Mouse (Mus musculus) 3134 (cell line): ENCODE results near the gene Zswim8.
A peak's percentile ranks its signal among the peaks of the same experiment; 100 is the strongest.

Experiments
- DNase-seq: peaks from one replicate; pipeline ENCODE4 v3.0.0-alpha.2; 2011; ENCODE audit warnings: low spot score; ENCODE audit not compliant: insufficient read length; ENCODE audit errors: extremely low read depth

Zswim8 gene

GRCm38 (mm10) chr14:20707201-20708190 is at the start of gene Zswim8:
TSS of gene Zswim8 (plus strand) at chr14:20707552.
- DNase-seq = peak; percentile 89

- no peak for DNase-seq
Observed at GRCm38 (mm10) chr14:20658326-20658725, 49.0 kb upstream of the Zswim8 start.

- no peak for DNase-seq
Observed at GRCm38 (mm10) chr14:20658902-20659301, 48.5 kb upstream of the Zswim8 start.

- DNase-seq = no peak
Observed at GRCm38 (mm10) chr14:20659687-20660086, 47.7 kb upstream of the Zswim8 start.

GRCm38 (mm10) chr14:20660827-20661660 is 46.3 kb upstream of the Zswim8 start:
- DNase-seq = peak; percentile 88

GRCm38 (mm10) chr14:20661661-20662331 is 45.6 kb upstream of the Zswim8 start:
- DNase-seq = no peak

- no peak for DNase-seq
Observed at GRCm38 (mm10) chr14:20662740-20663139, 44.6 kb upstream of the Zswim8 start.

GRCm38 (mm10) chr14:20663601-20664000 is 43.8 kb upstream of the Zswim8 start:
- no peak for DNase-seq

- no peak for DNase-seq
Observed at GRCm38 (mm10) chr14:20664436-20664835, 42.9 kb upstream of the Zswim8 start.

- no peak for DNase-seq
Observed at GRCm38 (mm10) chr14:20667469-20667868, 39.9 kb upstream of the Zswim8 start.

GRCm38 (mm10) chr14:20668154-20668810 is 39.1 kb upstream of the Zswim8 start, which contains the start of gene Synpo2l:
TSS of gene Synpo2l (minus strand) at chr14:20668354.
- no peak for DNase-seq

GRCm38 (mm10) chr14:20672990-20673389 is 34.4 kb upstream of the Zswim8 start:
- DNase-seq = peak; percentile 37

GRCm38 (mm10) chr14:20673735-20674063 is 33.7 kb upstream of the Zswim8 start:
- no peak for DNase-seq

- peak; percentile 96 for DNase-seq
Observed at GRCm38 (mm10) chr14:20674064-20674833, 33.1 kb upstream of the Zswim8 start, which contains the start of gene Sec24c. TSS of gene Sec24c (plus strand) at chr14:20674308.

GRCm38 (mm10) chr14:20677906-20678305 is 29.4 kb upstream of the Zswim8 start:
- no peak for DNase-seq

- DNase-seq = no peak
Observed at GRCm38 (mm10) chr14:20681742-20682141, 25.6 kb upstream of the Zswim8 start.

GRCm38 (mm10) chr14:20682498-20682897 is 24.9 kb upstream of the Zswim8 start:
- peak; percentile 41 for DNase-seq

GRCm38 (mm10) chr14:20686576-20686975 is 20.8 kb upstream of the Zswim8 start:
- no peak for DNase-seq

GRCm38 (mm10) chr14:20689009-20689408 is 18.3 kb upstream of the Zswim8 start:
- no peak for DNase-seq
